18 mouse cellular contexts compared by ENCODE assay signal in genomic region chr14:71588694-71589240, GRCm38 (mm10).
DNase-seq lines count a peak whose midpoint lies in the region; ATAC-seq and TF ChIP-seq lines count a peak whose summit lies in the region.
"Had no signal": no experiment of that assay in that cellular context is flagged by ENCODE, and none has a peak within 500 bp of the region (broad histone marks: within the 10 kb centered on the region; RNA-seq: fewer than 3 reads in every experiment).

No protein-coding gene starts in this region.

- peak; percentile 3 to 16 for DNase-seq in cerebellum, postnatal 14 days
- no peak for DNase-seq in cerebellum, adult 11-12 months
- DNase-seq in midbrain, postnatal 0 days (ENCODE audit: low spot score) = peak; percentile 4
- DNase-seq in adrenal gland, postnatal 25 days = peak; percentile 11
- no peak for DNase-seq in layer of hippocampus, adult 11-12 months (ENCODE audit: low spot score)
- DNase-seq in limb, embryonic 10.5 days (ENCODE audit: low spot score) = no peak
- DNase-seq: cerebellum, postnatal 25 days; heart, adult 11 months; heart, postnatal 4 days; kidney, adult 8-10 months; kidney, postnatal 36 days; midbrain, embryonic 14.5 days; thymus, postnatal 36 days had no signal

- H3K27ac ChIP-seq in midbrain, postnatal 0 days (ENCODE audit: low read depth, low read length) = no peak overlapping the region
- no peak overlapping the region for H3K27ac ChIP-seq in midbrain, embryonic 16.5 days (ENCODE audit: low read length)
- H3K27ac ChIP-seq in limb, embryonic 10.5 days = no peak overlapping the region
- H3K27ac ChIP-seq: forebrain, embryonic 12.5 days; liver, embryonic 15.5 days; neural tube, embryonic 12.5 days had no signal

- H3K4me1 ChIP-seq in midbrain, postnatal 0 days (ENCODE audit: insufficient read depth, low read length) = no peaks in the 10 kb centered on the region
- no peaks in the 10 kb centered on the region for H3K4me1 ChIP-seq in midbrain, embryonic 16.5 days (ENCODE audit: control insufficient read depth, insufficient read depth, low read length)
- no peaks in the 10 kb centered on the region for H3K4me1 ChIP-seq in limb, embryonic 10.5 days
- H3K4me1 ChIP-seq: forebrain, embryonic 12.5 days; liver, embryonic 15.5 days; neural tube, embryonic 12.5 days had no signal

- ATAC-seq in midbrain, postnatal 0 days (ENCODE audit: low FRiP score) = no peak
- ATAC-seq in midbrain, embryonic 16.5 days = no peak
- ATAC-seq: lung, postnatal 0 days had no signal

- WGBS in midbrain, postnatal 0 days = 46% methylated on average over 1 of the region's 1 CpGs
- 75% methylated on average over 1 of the region's 1 CpGs for WGBS in midbrain, embryonic 16.5 days
- 71% methylated on average over 1 of the region's 1 CpGs for WGBS in limb, embryonic 10.5 days

- no peak overlapping the region for H3K4me2 ChIP-seq in midbrain, postnatal 0 days (ENCODE audit: low read depth, low read length, poor library complexity, severe bottlenecking)
- H3K4me2 ChIP-seq in midbrain, embryonic 16.5 days (ENCODE audit: low read length) = no peak overlapping the region
- H3K4me2 ChIP-seq: forebrain, embryonic 12.5 days; liver, embryonic 15.5 days; neural tube, embryonic 12.5 days had no signal

- H3K9ac ChIP-seq in midbrain, postnatal 0 days (replicated peaks; ENCODE audit: low read length, poor library complexity, severe bottlenecking) = no peak overlapping the region
- no peak overlapping the region for H3K9ac ChIP-seq in midbrain, embryonic 16.5 days (ENCODE audit: low read depth, low read length)
- H3K9ac ChIP-seq: forebrain, embryonic 12.5 days; liver, embryonic 15.5 days; neural tube, embryonic 12.5 days had no signal

- H3K4me3 ChIP-seq in midbrain, postnatal 0 days (ENCODE audit: low read depth, low read length) = no peak overlapping the region
- H3K4me3 ChIP-seq in midbrain, embryonic 16.5 days (ENCODE audit: low read depth, low read length) = no peak overlapping the region
- H3K4me3 ChIP-seq in limb, embryonic 10.5 days = no peak overlapping the region
- H3K4me3 ChIP-seq: forebrain, embryonic 12.5 days; liver, embryonic 15.5 days; neural tube, embryonic 12.5 days had no signal

- H3K27me3 ChIP-seq in midbrain, postnatal 0 days (ENCODE audit: insufficient read depth, low read length) = no peaks in the 10 kb centered on the region
- no peaks in the 10 kb centered on the region for H3K27me3 ChIP-seq in midbrain, embryonic 16.5 days (ENCODE audit: control insufficient read depth, insufficient read depth, low read depth, low read length)
- H3K27me3 ChIP-seq in limb, embryonic 10.5 days (ENCODE audit: low read depth, poor library complexity, severe bottlenecking) = no peaks in the 10 kb centered on the region
- H3K27me3 ChIP-seq: forebrain, embryonic 12.5 days; liver, embryonic 15.5 days; neural tube, embryonic 12.5 days had no signal

- H3K9me3 ChIP-seq in midbrain, postnatal 0 days (ENCODE audit: low read length) = no peaks in the 10 kb centered on the region
- no peaks in the 10 kb centered on the region for H3K9me3 ChIP-seq in midbrain, embryonic 16.5 days (replicated peaks; ENCODE audit: control insufficient read depth, low read length, poor library complexity, severe bottlenecking)
- H3K9me3 ChIP-seq in limb, embryonic 10.5 days (replicated peaks) = no peaks in the 10 kb centered on the region
- H3K9me3 ChIP-seq: forebrain, embryonic 12.5 days; liver, embryonic 15.5 days; neural tube, embryonic 12.5 days had no signal

- no peak for TF ChIP-seq CTCF in midbrain, postnatal 0 days (IDR thresholded peaks at IDR 0.05)

- H3K36me3 ChIP-seq in midbrain, postnatal 0 days (ENCODE audit: insufficient read depth, low read length) = no peaks in the 10 kb centered on the region
- H3K36me3 ChIP-seq in midbrain, embryonic 16.5 days (ENCODE audit: control insufficient read depth, insufficient read depth, low read length) = no peaks in the 10 kb centered on the region
- no peaks in the 10 kb centered on the region for H3K36me3 ChIP-seq in limb, embryonic 10.5 days
- H3K36me3 ChIP-seq: forebrain, embryonic 12.5 days; liver, embryonic 15.5 days; neural tube, embryonic 12.5 days had no signal

Comparison
In these comparisons a context has a peak if more than half of its experiments do, and no peak if none do; other contexts are left out.
1. DNase-seq: peak in cerebellum, postnatal 14 days (2 of 2), midbrain, postnatal 0 days (single experiment) and adrenal gland, postnatal 25 days (single experiment); none in cerebellum, adult 11-12 months (single experiment), layer of hippocampus, adult 11-12 months (single experiment) and limb, embryonic 10.5 days (single experiment).